Mouse (Mus musculus) right cerebral cortex, postnatal 4 days (tissue): Measurements from ENCODE around the gene Ankrd6.

Experiments used
- DNase-seq: peaks from one replicate; pipeline ENCODE4 v3.0.0-alpha.2; 2022

Gene Ankrd6

GRCm38 (mm10) chr4:32853609-32854188 is 96.9 kb downstream of the Ankrd6 start:
- DNase-seq = no peak

GRCm38 (mm10) chr4:32852819-32853218 is 97.8 kb downstream of the Ankrd6 start:
- DNase-seq = no peak

GRCm38 (mm10) chr4:32852294-32852693 is 98.3 kb downstream of the Ankrd6 start:
- DNase-seq = no peak

- DNase-seq = no peak
Observed at GRCm38 (mm10) chr4:32838401-32838800, 112.2 kb downstream of the Ankrd6 start.

GRCm38 (mm10) chr4:32836071-32836470 is 114.6 kb downstream of the Ankrd6 start:
- DNase-seq = no peak

GRCm38 (mm10) chr4:32834541-32834940 is 116.1 kb downstream of the Ankrd6 start:
- DNase-seq = no peak

GRCm38 (mm10) chr4:32833494-32834282 is 117.0 kb downstream of the Ankrd6 start:
- DNase-seq = no peak

GRCm38 (mm10) chr4:32829316-32829715 is 121.3 kb downstream of the Ankrd6 start:
- no peak for DNase-seq

- no peak for DNase-seq
Observed at GRCm38 (mm10) chr4:32828385-32829077, 122.1 kb downstream of the Ankrd6 start.

GRCm38 (mm10) chr4:32826925-32827324 is 123.7 kb downstream of the Ankrd6 start:
- peak; percentile 35 for DNase-seq

- DNase-seq = no peak
Observed at GRCm38 (mm10) chr4:32824254-32824653, 126.4 kb downstream of the Ankrd6 start.

- no peak for DNase-seq
Observed at GRCm38 (mm10) chr4:32820676-32821075, 130.0 kb downstream of the Ankrd6 start.

- no peak for DNase-seq
Observed at GRCm38 (mm10) chr4:32817478-32817877, 133.2 kb downstream of the Ankrd6 start.

- no peak for DNase-seq
Observed at GRCm38 (mm10) chr4:32800577-32801170, 150.0 kb downstream of the Ankrd6 start.

- peak; percentile 78 for DNase-seq
Observed at GRCm38 (mm10) chr4:32799966-32800576, 150.6 kb downstream of the Ankrd6 start, which contains the start of gene Lyrm2. Lyrm2 (plus strand) TSS chr4:32800253.

GRCm38 (mm10) chr4:32798976-32799375 is 151.7 kb downstream of the Ankrd6 start:
- DNase-seq = no peak

- DNase-seq = no peak
Observed at GRCm38 (mm10) chr4:32789020-32789419, 161.6 kb downstream of the Ankrd6 start.

- no peak for DNase-seq
Observed at GRCm38 (mm10) chr4:32787110-32787509, 163.5 kb downstream of the Ankrd6 start.

- no peak for DNase-seq
Observed at GRCm38 (mm10) chr4:32779996-32780395, 170.6 kb downstream of the Ankrd6 start.

GRCm38 (mm10) chr4:32770284-32770810 is 180.3 kb downstream of the Ankrd6 start:
- no peak for DNase-seq

GRCm38 (mm10) chr4:32768046-32768445 is 182.6 kb downstream of the Ankrd6 start:
- no peak for DNase-seq

GRCm38 (mm10) chr4:32767471-32767870 is 183.2 kb downstream of the Ankrd6 start:
- DNase-seq = no peak

- DNase-seq = no peak
Observed at GRCm38 (mm10) chr4:32757430-32757829, 193.2 kb downstream of the Ankrd6 start.
